In genomic region chr11:80396617-80397016, GRCm38 (mm10) we compare ENCODE assay signal across 30 mouse cellular contexts.
"Had no signal": no experiment of that assay in that cellular context is flagged by ENCODE, and none has a peak within 500 bp of the region (broad histone marks: within the 10 kb centered on the region; RNA-seq: fewer than 3 reads in every experiment).

No protein-coding gene starts in this region.

- H3K9ac ChIP-seq: limb, embryonic 12.5 days; limb, embryonic 13.5 days; limb, embryonic 15.5 days; liver, embryonic 12.5 days; liver, embryonic 13.5 days; liver, embryonic 14.5 days; liver, embryonic 15.5 days; liver, postnatal 0 days; lung, embryonic 14.5 days; lung, embryonic 15.5 days; midbrain, embryonic 12.5 days; midbrain, embryonic 13.5 days; midbrain, embryonic 15.5 days; neural tube, embryonic 12.5 days had no signal

- H3K4me1 ChIP-seq: limb, embryonic 10.5 days; limb, embryonic 12.5 days; limb, embryonic 13.5 days; limb, embryonic 15.5 days; liver, embryonic 12.5 days; liver, embryonic 13.5 days; liver, embryonic 15.5 days; lung, embryonic 15.5 days; midbrain, embryonic 10.5 days; midbrain, embryonic 12.5 days; midbrain, embryonic 13.5 days; midbrain, embryonic 15.5 days; neural tube, embryonic 12.5 days had no signal

- H3K27ac ChIP-seq: left cerebral cortex, adult 2 months; limb, embryonic 10.5 days; limb, embryonic 12.5 days; limb, embryonic 13.5 days; limb, embryonic 15.5 days; liver, embryonic 12.5 days; liver, embryonic 13.5 days; liver, embryonic 14.5 days; liver, embryonic 15.5 days; lung, embryonic 15.5 days; macrophage; midbrain, embryonic 10.5 days; midbrain, embryonic 12.5 days; midbrain, embryonic 13.5 days; midbrain, embryonic 15.5 days; neural tube, embryonic 12.5 days had no signal

- DNase-seq: left cerebral cortex, postnatal 4 days; liver; liver, embryonic 13.5 days; liver, postnatal 0 days; lung, adult 18-20 months; lung, adult 2 months; lung, embryonic 14.5 days; lung, postnatal 10 days; lung, postnatal 14 days; lung, postnatal 36 days; lung, postnatal 4 days; midbrain, embryonic 14.5 days had no signal

- H3K4me3 ChIP-seq: left cerebral cortex, adult 2 months; limb, embryonic 10.5 days; limb, embryonic 12.5 days; limb, embryonic 13.5 days; limb, embryonic 15.5 days; liver, embryonic 12.5 days; liver, embryonic 13.5 days; liver, embryonic 15.5 days; lung, embryonic 15.5 days; megakaryocyte, embryonic 14.5 days; midbrain, embryonic 10.5 days; midbrain, embryonic 12.5 days; midbrain, embryonic 13.5 days; midbrain, embryonic 15.5 days; myocyte; neural tube, embryonic 12.5 days had no signal

- H3K9me3 ChIP-seq: limb, embryonic 10.5 days; limb, embryonic 12.5 days; limb, embryonic 13.5 days; limb, embryonic 15.5 days; liver, embryonic 12.5 days; liver, embryonic 13.5 days; liver, embryonic 15.5 days; lung, embryonic 15.5 days; megakaryocyte, embryonic 14.5 days; midbrain, embryonic 10.5 days; midbrain, embryonic 12.5 days; midbrain, embryonic 13.5 days; midbrain, embryonic 15.5 days; neural tube, embryonic 12.5 days had no signal

- H3K4me2 ChIP-seq: limb, embryonic 12.5 days; limb, embryonic 13.5 days; limb, embryonic 15.5 days; liver, embryonic 12.5 days; liver, embryonic 13.5 days; liver, embryonic 15.5 days; lung, embryonic 14.5 days; lung, embryonic 15.5 days; midbrain, embryonic 12.5 days; midbrain, embryonic 13.5 days; midbrain, embryonic 15.5 days; neural tube, embryonic 12.5 days had no signal

- H3K27me3 ChIP-seq: limb, embryonic 12.5 days; limb, embryonic 13.5 days; limb, embryonic 15.5 days; liver, embryonic 12.5 days; liver, embryonic 13.5 days; liver, embryonic 15.5 days; lung, embryonic 15.5 days; megakaryocyte, embryonic 14.5 days; midbrain, embryonic 12.5 days; midbrain, embryonic 13.5 days; midbrain, embryonic 15.5 days; neural tube, embryonic 12.5 days had no signal

- ATAC-seq: liver, embryonic 12.5 days; liver, postnatal 0 days; lung, postnatal 0 days; midbrain, embryonic 13.5 days; midbrain, embryonic 15.5 days had no signal
